Comparison of ENCODE assay signal across 27 mouse cellular contexts in genomic region chr2:93982457-93983235, GRCm38 (mm10). TPM values are rescaled to one million over a fixed set of nuclear protein-coding genes. Genes with fewer than 3 reads are reported as not detected.
DNase-seq lines count a peak whose midpoint lies in the region; ATAC-seq and TF ChIP-seq lines count a peak whose summit lies in the region.
"Had no signal": no experiment of that assay in that cellular context is flagged by ENCODE, and none has a peak within 500 bp of the region (broad histone marks: within the 10 kb centered on the region; RNA-seq: fewer than 3 reads in every experiment).

No protein-coding gene starts in this region.

- no peak overlapping the region for H3K4me2 ChIP-seq in stomach, embryonic 16.5 days (ENCODE audit: low read depth, low read length)
- H3K4me2 ChIP-seq: embryonic facial prominence, embryonic 13.5 days; heart, embryonic 15.5 days; limb, embryonic 12.5 days; liver, embryonic 13.5 days; midbrain, embryonic 13.5 days; neural tube, embryonic 12.5 days had no signal

- TF ChIP-seq EP300 in heart, adult 2 months (IDR thresholded peaks at IDR 0.05; ENCODE audit: insufficient read depth, low read depth, low read length), result no peak

- TF ChIP-seq POLR2A in heart, adult 2 months (IDR thresholded peaks at IDR 0.05; ENCODE audit: insufficient read depth, low read depth, low read length), result no peak

- no peaks in the 10 kb centered on the region for H3K36me3 ChIP-seq in stomach, embryonic 16.5 days (ENCODE audit: control insufficient read depth, insufficient read depth, low read length)
- H3K36me3 ChIP-seq in heart, adult 2 months (ENCODE audit: control insufficient read depth, insufficient read depth, low read length), result no peaks in the 10 kb centered on the region

- H3K4me3 ChIP-seq in stomach, embryonic 16.5 days (replicated peaks; ENCODE audit: low read length), result no peak overlapping the region
- no peak overlapping the region for H3K4me3 ChIP-seq in heart, adult 2 months
- H3K4me3 ChIP-seq: embryonic facial prominence, embryonic 13.5 days; heart, embryonic 15.5 days; limb, embryonic 12.5 days; liver, embryonic 13.5 days; midbrain, embryonic 13.5 days; neural tube, embryonic 12.5 days had no signal

- H3K27ac ChIP-seq in stomach, embryonic 16.5 days (ENCODE audit: low read length), result peak overlapping the region; percentile 59; the same call in 1 of the 2 replicates
- H3K27ac ChIP-seq in heart, adult 2 months, result no peak overlapping the region
- H3K27ac ChIP-seq: embryonic facial prominence, embryonic 13.5 days; heart, embryonic 15.5 days; limb, embryonic 12.5 days; liver, embryonic 13.5 days; midbrain, embryonic 13.5 days; neural tube, embryonic 12.5 days had no signal

- no peaks in the 10 kb centered on the region for H3K9me3 ChIP-seq in stomach, embryonic 16.5 days (replicated peaks; ENCODE audit: control insufficient read depth, low read length)
- H3K9me3 ChIP-seq: embryonic facial prominence, embryonic 13.5 days; heart, embryonic 15.5 days; limb, embryonic 12.5 days; liver, embryonic 13.5 days; midbrain, embryonic 13.5 days; neural tube, embryonic 12.5 days had no signal

- H3K27me3 ChIP-seq in stomach, embryonic 16.5 days (ENCODE audit: control insufficient read depth, insufficient read depth, low read length), result no peaks in the 10 kb centered on the region
- no peaks in the 10 kb centered on the region for H3K27me3 ChIP-seq in heart, adult 2 months (ENCODE audit: control insufficient read depth, insufficient read depth, low read length)
- H3K27me3 ChIP-seq: embryonic facial prominence, embryonic 13.5 days; heart, embryonic 15.5 days; limb, embryonic 12.5 days; liver, embryonic 13.5 days; midbrain, embryonic 13.5 days; neural tube, embryonic 12.5 days had no signal

- intact Hi-C loops in heart, adult 2 months (cut with DNase I), result no loop called here

- DNase-seq in urinary bladder, postnatal 14 days (ENCODE audit: low spot score), result peak; percentile 14
- no peak for DNase-seq in urinary bladder, postnatal 25 days (ENCODE audit: low spot score)
- DNase-seq in lung, adult 18-20 months, result peak; percentile 45 to 71
- DNase-seq in lung, postnatal 10 days, result peak; percentile 87
- no peak for DNase-seq in heart, adult 2 months
- no peak for DNase-seq in MN1 (ENCODE audit: low spot score)
- no peak for DNase-seq in adrenal gland, adult 8-10 months
- DNase-seq: adrenal gland, postnatal 25 days; cerebellum, adult 11 months; cerebellum, postnatal 10 days; gastrocnemius, postnatal 10 days; heart, postnatal 4 days; kidney, adult 8-10 months; kidney, postnatal 36 days; liver, embryonic 13.5 days; spleen, adult 18-20 months; thymus, postnatal 25 days had no signal

- no peaks in the 10 kb centered on the region for H3K79me2 ChIP-seq in heart, adult 2 months (replicated peaks; ENCODE audit: control insufficient read depth, insufficient read depth, low read length)

- H3K9ac ChIP-seq in stomach, embryonic 16.5 days (ENCODE audit: low read length), result no peak overlapping the region
- no peak overlapping the region for H3K9ac ChIP-seq in heart, adult 2 months (ENCODE audit: low read depth, low read length)
- H3K9ac ChIP-seq: embryonic facial prominence, embryonic 13.5 days; heart, embryonic 15.5 days; limb, embryonic 12.5 days; liver, embryonic 13.5 days; midbrain, embryonic 13.5 days; neural tube, embryonic 12.5 days had no signal

- TF ChIP-seq CTCF in heart, adult 2 months (IDR thresholded peaks at IDR 0.05), result no peak

- no peak; the same call in 1 of the 2 replicates for ATAC-seq in stomach, embryonic 16.5 days (ENCODE audit: insufficient read depth, low FRiP score)
- ATAC-seq: hindbrain, embryonic 16.5 days; midbrain, embryonic 13.5 days had no signal

- WGBS in stomach, embryonic 16.5 days, result 50% methylated on average over 4 of the region's 4 CpGs
- WGBS in heart, adult 2 months, result 73% methylated on average over 4 of the region's 4 CpGs

- H3K4me1 ChIP-seq in stomach, embryonic 16.5 days (ENCODE audit: control insufficient read depth, insufficient read depth, low read length), result peaks cover 16% of the 10 kb centered on the region
- no peaks in the 10 kb centered on the region for H3K4me1 ChIP-seq in heart, adult 2 months (ENCODE audit: control insufficient read depth, insufficient read depth, low read length)
- H3K4me1 ChIP-seq: liver, embryonic 13.5 days had no signal

RNA-seq across cellular contexts. Expression of gene Gm27027, which starts 13.5 kb away (rescaled TPM):
- polyA plus RNA-seq in stomach, embryonic 16.5 days (2015; fragmentation: Nextera tagmentation; extraction: Ambion mirVana), result not detected in 2 replicates
- not detected for total RNA-seq in heart, adult 2 months (2021)
- polyA plus RNA-seq in heart, adult 2 months (2012; rRNA removed), result not detected in 2 replicates
- total RNA-seq in adrenal gland, adult 8-10 months (2022), result under 1 TPM in 1 of 4 experiments, not detected in 3; 0.80 TPM
- total RNA-seq: adrenal gland, postnatal 25 days; heart, adult 8-10 months; layer of hippocampus, postnatal 10 days; megakaryocyte, adult 5-6 weeks had no signal
- polyA plus RNA-seq: embryonic facial prominence, embryonic 13.5 days; heart, embryonic 15.5 days; hindbrain, embryonic 16.5 days; limb, embryonic 12.5 days; liver, embryonic 13.5 days; midbrain, embryonic 13.5 days; neural tube, embryonic 12.5 days had no signal

RNA-seq across cellular contexts. Expression of gene Gm13889, which starts 25.6 kb away (rescaled TPM):
- 11.1 and 12.6 TPM in 2 replicates for polyA plus RNA-seq in stomach, embryonic 16.5 days (2015; fragmentation: Nextera tagmentation; extraction: Ambion mirVana)
- 10 to 100 TPM in 1 of 2 experiments, 1 to 10 TPM in 1; 9.4 to 12.4 TPM for total RNA-seq in heart, adult 2 months (2021)
- 5.7 and 8.3 TPM in 2 replicates for polyA plus RNA-seq in heart, adult 2 months (2012; rRNA removed)
- 10 to 100 TPM; 22.6 to 32.3 (median 30.3) TPM for total RNA-seq in adrenal gland, adult 8-10 months (2022)

RNA-seq across cellular contexts. Expression of gene Alkbh3, which starts 28.0 kb away (rescaled TPM):
- 62.2 and 68.0 TPM in 2 replicates for polyA plus RNA-seq in stomach, embryonic 16.5 days (2015; fragmentation: Nextera tagmentation; extraction: Ambion mirVana)
- 10 to 100 TPM; 47.5 to 53.5 TPM for total RNA-seq in heart, adult 2 months (2021)
- polyA plus RNA-seq in heart, adult 2 months (2012; rRNA removed), result 54.3 and 73.2 TPM in 2 replicates
- total RNA-seq in adrenal gland, adult 8-10 months (2022), result 10 to 100 TPM; 29.9 to 57.4 (median 46.2) TPM

Comparison
In these comparisons a context has a peak if more than half of its experiments do, and no peak if none do; other contexts are left out.
1. DNase-seq: peak in urinary bladder, postnatal 14 days (single experiment), lung, adult 18-20 months (2 of 2) and lung, postnatal 10 days (single experiment); none in urinary bladder, postnatal 25 days (single experiment), heart, adult 2 months (0 of 2), MN1 (single experiment) and adrenal gland, adult 8-10 months (single experiment).